Mouse (Mus musculus) G1E-ER4 (cell line): ENCODE measurements around the gene Sipa1l2. TPM values are rescaled to one million over a fixed set of nuclear protein-coding genes. Genes with fewer than 3 reads are reported as not detected.

Experiments
- GATA1 ChIP-seq: IDR thresholded peaks from one replicate; pipeline ENCODE4 v1.8.0; 2012; ENCODE audit warnings: low read length, inconsistent platforms
- polyA plus RNA-seq: library from polyadenylated mRNA; stranded (reverse); fragments of >175 nt; gene quantifications from 2 replicates; pipeline ENCODE4 v1.2.3, GENCODE M21; 2012

Gene Sipa1l2
- polyA plus RNA-seq, 1 experiment: not detected

GRCm38 (mm10) chr8:125484530-125485196 lies 84.9 kb downstream of the Sipa1l2 start:
- TF ChIP-seq GATA1: no peak

- TF ChIP-seq GATA1: no peak
Observed at GRCm38 (mm10) chr8:125482491-125483096, 87.0 kb downstream of the Sipa1l2 start.

GRCm38 (mm10) chr8:125474876-125475275 lies 94.7 kb downstream of the Sipa1l2 start:
- no peak for TF ChIP-seq GATA1

GRCm38 (mm10) chr8:125471374-125471773 lies 98.2 kb downstream of the Sipa1l2 start:
- TF ChIP-seq GATA1: no peak

- no peak for TF ChIP-seq GATA1
Observed at GRCm38 (mm10) chr8:125465156-125465821, 104.3 kb downstream of the Sipa1l2 start.

GRCm38 (mm10) chr8:125462901-125463300 lies 106.7 kb downstream of the Sipa1l2 start:
- TF ChIP-seq GATA1: no peak

- TF ChIP-seq GATA1: no peak
Observed at GRCm38 (mm10) chr8:125461504-125461903, 108.1 kb downstream of the Sipa1l2 start.

- no peak for TF ChIP-seq GATA1
Observed at GRCm38 (mm10) chr8:125460602-125461001, 109.0 kb downstream of the Sipa1l2 start.

- no peak for TF ChIP-seq GATA1
Observed at GRCm38 (mm10) chr8:125449048-125449447, 120.6 kb downstream of the Sipa1l2 start.

GRCm38 (mm10) chr8:125447543-125447942 lies 122.1 kb downstream of the Sipa1l2 start:
- no peak for TF ChIP-seq GATA1

- TF ChIP-seq GATA1: no peak
Observed at GRCm38 (mm10) chr8:125446236-125446635, 123.4 kb downstream of the Sipa1l2 start.

GRCm38 (mm10) chr8:125445225-125445609 lies 124.4 kb downstream of the Sipa1l2 start:
- no peak for TF ChIP-seq GATA1

- no peak for TF ChIP-seq GATA1
Observed at GRCm38 (mm10) chr8:125444457-125445224, 125.0 kb downstream of the Sipa1l2 start.

- TF ChIP-seq GATA1: no peak
Observed at GRCm38 (mm10) chr8:125435320-125436100, 134.1 kb downstream of the Sipa1l2 start.

GRCm38 (mm10) chr8:125434151-125434550 lies 135.5 kb downstream of the Sipa1l2 start:
- no peak for TF ChIP-seq GATA1
